Mouse (Mus musculus) stomach, embryonic 16.5 days (tissue): Measurements from ENCODE around the gene Cars2. TPM values are rescaled to one million over a fixed set of nuclear protein-coding genes. Genes with fewer than 3 reads are reported as not detected.

Experiments
- ATAC-seq: fragments of 200-750 bp; cut with Nextera tagmentation; 2 replicates; pipeline ENCODE4 v1.8.0; 2017; ENCODE audit warnings: moderate number of reproducible peaks, moderate TSS enrichment; ENCODE audit not compliant: insufficient read depth, low FRiP score
- H3K27ac ChIP-seq: fragments of 300-500 bp; sonication (generic); 2 replicates; pipeline ENCODE4 v1.5.1; 2014; ENCODE audit warnings: low read length
- H3K27me3 ChIP-seq: fragments of 300-500 bp; sonication (generic); 2 replicates; pipeline ENCODE4 v1.6.1; 2014; ENCODE audit warnings: low read length, control low read depth, mixed read lengths; ENCODE audit not compliant: control insufficient read depth, insufficient read depth
- H3K36me3 ChIP-seq: fragments of 300-500 bp; sonication (generic); 2 replicates; pipeline ENCODE4 v1.6.1; 2014; ENCODE audit warnings: low read length; ENCODE audit not compliant: control insufficient read depth, insufficient read depth
- H3K4me1 ChIP-seq: fragments of 300-500 bp; sonication (generic); 2 replicates; pipeline ENCODE4 v1.6.1; 2014; ENCODE audit warnings: low read length, control low read depth, mixed read lengths; ENCODE audit not compliant: control insufficient read depth, insufficient read depth
- H3K4me2 ChIP-seq: fragments of 300-500 bp; sonication (generic); 2 replicates; pipeline ENCODE4 v1.6.1; 2014; ENCODE audit warnings: low read depth, low read length, mixed read lengths
- H3K4me3 ChIP-seq: fragments of 300-500 bp; sonication (generic); replicated peaks from 2 replicates; pipeline ENCODE4 v1.5.1; 2014; ENCODE audit warnings: mild to moderate bottlenecking, low read length
- H3K9ac ChIP-seq: fragments of 300-500 bp; sonication (generic); 2 replicates; pipeline ENCODE4 v1.6.1; 2014; ENCODE audit warnings: low read length
- H3K9me3 ChIP-seq: fragments of 300-500 bp; sonication (generic); replicated peaks from 2 replicates; pipeline ENCODE4 v1.6.1; 2016; ENCODE audit warnings: low read length, control low read depth; ENCODE audit not compliant: control insufficient read depth
- WGBS: fragments of 180-500 bp; shearing (Covaris S2); extraction: QIAGEN DNeasy Blood & Tissue Kit; methylation state at CpG from one replicate; pipeline ENCODE4 v1.1.7; 2014; 5-methylcytosine and 5-hydroxymethylcytosine counted together
- polyA plus RNA-seq: library from polyadenylated mRNA; unstranded; fragments of >200 nt; fragmentation: Nextera tagmentation; extraction: Ambion mirVana; gene quantifications from 2 replicates; pipeline ENCODE4 v1.2.1, GENCODE M21; 2015

Cars2 gene
- polyA plus RNA-seq: 24.3 and 26.9 TPM in 2 replicates

DNA sequence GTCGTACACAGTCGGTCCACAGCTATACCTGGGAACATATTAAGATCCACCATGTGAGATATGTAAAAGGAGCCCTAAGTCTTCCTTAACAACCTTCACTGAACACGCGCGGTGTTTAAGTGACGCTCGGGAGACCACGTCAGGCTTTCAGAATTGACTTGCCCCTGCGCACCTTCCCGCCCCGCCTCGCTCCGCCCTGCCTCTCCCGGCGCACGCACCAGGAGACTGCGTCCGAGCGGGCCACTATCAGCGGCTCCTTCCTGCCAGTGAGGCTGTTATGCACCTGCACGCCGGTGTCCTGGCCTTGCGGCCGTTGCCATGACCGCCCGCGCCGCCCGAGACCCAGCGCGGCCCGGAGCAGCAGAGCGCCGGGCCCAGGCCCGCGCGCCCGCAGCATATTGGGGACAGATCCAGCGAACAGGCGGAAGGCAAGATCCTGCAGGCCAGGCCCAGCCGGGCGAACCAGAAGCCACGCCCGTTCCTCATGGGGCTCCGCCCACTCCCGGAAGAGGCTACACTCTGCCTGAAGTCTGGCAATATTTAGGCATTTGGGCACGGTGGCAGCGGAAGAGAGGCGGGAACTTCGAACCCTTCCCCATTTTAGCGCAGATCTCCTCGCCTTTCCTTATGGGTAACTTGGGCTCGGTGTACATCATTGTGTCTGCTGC, at the start of gene Cars2:
TSS of gene Cars2 (minus strand) at position 503 of the 668 bp plus-strand sequence.
- ATAC-seq: peak; percentile 81
- H3K4me2 ChIP-seq: peak within 1 kb of the TSS; percentile 64
- peak within 1 kb of the TSS; percentile 92 for H3K27ac ChIP-seq
- peak within 1 kb of the TSS; percentile 91 for H3K9ac ChIP-seq
- peak within 1 kb of the TSS; percentile 66 for H3K4me3 ChIP-seq
- no peaks in the 10 kb centered on the region for H3K9me3 ChIP-seq
- under 1% methylated on average over 53 of the region's 53 CpGs for WGBS
- H3K27me3 ChIP-seq: no peaks in the 10 kb centered on the region
- 0 out of 2 replicates have a peak, but pooled peaks cover 3% of the 10 kb centered on the region for H3K36me3 ChIP-seq
- H3K4me1 ChIP-seq: peaks cover 15% of the 10 kb centered on the region

DNA sequence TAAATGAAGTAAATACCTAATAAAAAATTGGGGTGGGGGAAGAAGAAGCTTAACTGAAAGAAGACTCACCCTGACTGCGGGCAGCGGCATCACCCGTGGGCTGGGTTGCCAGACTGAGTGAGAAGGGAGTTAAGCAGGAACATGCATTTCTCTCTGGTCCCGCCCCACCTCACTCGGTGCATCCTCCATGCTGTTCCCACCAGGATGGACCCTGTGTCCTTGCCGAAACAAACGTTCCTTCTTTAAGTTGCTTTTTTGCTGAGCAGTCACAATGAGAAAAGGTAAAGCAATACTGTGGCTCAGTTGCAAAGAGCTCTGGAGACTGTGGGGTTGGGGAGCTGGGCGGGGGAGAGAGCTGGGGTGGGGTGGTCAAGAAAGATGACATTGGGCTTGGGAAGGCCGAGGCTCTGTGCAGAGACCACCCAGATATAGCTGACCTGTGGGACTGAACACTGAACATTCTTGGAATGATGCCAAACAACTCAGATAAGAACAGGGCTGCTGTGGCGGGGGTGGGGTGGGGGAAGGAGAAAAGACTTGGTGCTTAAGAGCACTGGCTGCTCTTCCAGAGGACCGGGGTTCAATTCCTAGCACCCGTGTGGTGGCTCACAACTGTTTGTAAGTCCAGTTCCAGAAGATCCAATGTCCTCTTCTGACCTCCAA, 42.8 kb upstream of the Cars2 start:
- 0 out of 2 replicates have a peak, but pooled peaks have one; percentile 33 for ATAC-seq
- H3K4me2 ChIP-seq: no peak overlapping the region
- no peak overlapping the region for H3K27ac ChIP-seq
- H3K9ac ChIP-seq: no peak overlapping the region
- H3K9me3 ChIP-seq: no peaks in the 10 kb centered on the region
- H3K4me1 ChIP-seq: no peaks in the 10 kb centered on the region
- no peaks in the 10 kb centered on the region for H3K36me3 ChIP-seq
- no peak overlapping the region for H3K4me3 ChIP-seq
- WGBS: 59% methylated on average over 12 of the region's 12 CpGs
- no peaks in the 10 kb centered on the region for H3K27me3 ChIP-seq

DNA sequence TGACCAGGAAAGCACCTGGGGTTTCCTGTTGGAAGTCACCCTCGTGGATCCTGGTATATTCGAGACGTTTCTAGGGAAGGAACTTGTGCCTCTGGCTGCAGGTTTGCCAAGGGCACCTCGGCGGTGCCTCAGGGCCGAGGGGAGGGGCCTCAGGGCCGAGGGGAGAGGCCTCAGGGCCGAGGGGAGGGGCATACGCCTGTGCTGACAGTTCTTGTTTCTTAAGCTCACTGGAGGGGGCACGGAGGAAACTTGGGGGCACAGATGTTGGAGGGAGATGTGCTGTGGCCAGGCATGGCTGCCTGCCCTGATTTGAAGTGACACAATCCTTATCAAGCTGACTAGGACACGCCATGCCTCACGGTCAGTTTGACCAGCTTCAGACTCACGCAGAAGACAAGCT, 41.7 kb upstream of the Cars2 start:
- Histone ChIP-seq H3K4me2 (no peak overlapping the region), H3K9me3 (no peaks in the 10 kb centered on the region), H3K4me1 (no peaks in the 10 kb centered on the region), H3K36me3 (no peaks in the 10 kb centered on the region), H3K27me3 (no peaks in the 10 kb centered on the region), H3K4me3 (no peak overlapping the region), H3K27ac (no peak overlapping the region), H3K9ac (no peak overlapping the region)
- WGBS: 33% methylated on average over 13 of the region's 13 CpGs
- ATAC-seq: 0 out of 2 replicates have a peak, but pooled peaks have one; percentile 20

DNA sequence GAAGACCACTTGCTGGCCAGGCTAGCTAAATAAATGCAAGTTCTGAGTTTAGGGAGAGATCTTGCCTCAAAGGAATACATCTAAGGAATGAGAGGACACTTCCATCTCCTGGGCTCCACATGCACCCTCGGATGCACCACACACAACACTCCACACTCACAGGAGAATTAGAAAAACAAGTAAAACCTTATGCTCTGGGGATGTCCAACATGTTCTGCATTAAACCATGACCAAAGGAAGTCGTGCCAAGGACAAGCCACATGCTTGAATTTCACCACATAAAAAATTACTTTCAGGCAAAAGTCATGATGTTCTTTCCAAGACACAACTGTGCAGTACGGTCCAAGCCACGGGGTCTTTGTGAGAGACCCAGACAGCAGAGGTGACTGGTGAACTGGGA, 41.3 kb upstream of the Cars2 start:
- 87% methylated on average over 4 of the region's 4 CpGs for WGBS
- no peak for ATAC-seq

DNA sequence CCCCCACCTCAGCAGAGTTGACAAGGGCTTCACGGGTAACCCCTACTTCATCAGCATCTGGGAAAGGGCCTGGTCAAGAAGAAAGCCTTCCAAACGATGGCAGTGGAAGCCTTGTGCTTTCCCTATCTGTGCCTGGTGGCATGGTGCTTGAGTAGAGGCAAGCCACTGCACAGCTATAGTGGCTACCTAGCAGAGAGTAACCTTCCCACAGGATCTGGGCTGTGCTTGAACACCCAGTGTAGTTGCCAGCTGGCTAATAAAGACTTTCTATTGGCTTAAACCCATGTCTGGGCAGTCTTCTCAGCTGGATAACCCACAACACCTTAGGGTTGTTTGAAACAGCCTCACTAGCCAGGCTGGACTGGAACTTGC, 35.8 kb upstream of the Cars2 start:
- no peaks in the 10 kb centered on the region for H3K27me3 ChIP-seq
- no peaks in the 10 kb centered on the region for H3K4me1 ChIP-seq
- H3K9me3 ChIP-seq: no peaks in the 10 kb centered on the region
- H3K9ac ChIP-seq: no peak overlapping the region
- peak; percentile 15; the same call in 1 of the 2 replicates for ATAC-seq
- H3K36me3 ChIP-seq: no peaks in the 10 kb centered on the region
- peak overlapping the region; percentile 68; the same call in 1 of the 2 replicates for H3K27ac ChIP-seq
- WGBS: 44% methylated on average over 2 of the region's 2 CpGs
- H3K4me3 ChIP-seq: no peak overlapping the region
- no peak overlapping the region for H3K4me2 ChIP-seq

More for the DNA sequence above, 41.3 kb upstream of the Cars2 start:
- H3K4me1 ChIP-seq: no peaks in the 10 kb centered on the region
- H3K4me2 ChIP-seq: no peak overlapping the region
- H3K4me3 ChIP-seq: no peak overlapping the region
- no peaks in the 10 kb centered on the region for H3K27me3 ChIP-seq
- H3K9ac ChIP-seq: no peak overlapping the region
- no peak overlapping the region for H3K27ac ChIP-seq
- H3K36me3 ChIP-seq: no peaks in the 10 kb centered on the region
- H3K9me3 ChIP-seq: no peaks in the 10 kb centered on the region

DNA sequence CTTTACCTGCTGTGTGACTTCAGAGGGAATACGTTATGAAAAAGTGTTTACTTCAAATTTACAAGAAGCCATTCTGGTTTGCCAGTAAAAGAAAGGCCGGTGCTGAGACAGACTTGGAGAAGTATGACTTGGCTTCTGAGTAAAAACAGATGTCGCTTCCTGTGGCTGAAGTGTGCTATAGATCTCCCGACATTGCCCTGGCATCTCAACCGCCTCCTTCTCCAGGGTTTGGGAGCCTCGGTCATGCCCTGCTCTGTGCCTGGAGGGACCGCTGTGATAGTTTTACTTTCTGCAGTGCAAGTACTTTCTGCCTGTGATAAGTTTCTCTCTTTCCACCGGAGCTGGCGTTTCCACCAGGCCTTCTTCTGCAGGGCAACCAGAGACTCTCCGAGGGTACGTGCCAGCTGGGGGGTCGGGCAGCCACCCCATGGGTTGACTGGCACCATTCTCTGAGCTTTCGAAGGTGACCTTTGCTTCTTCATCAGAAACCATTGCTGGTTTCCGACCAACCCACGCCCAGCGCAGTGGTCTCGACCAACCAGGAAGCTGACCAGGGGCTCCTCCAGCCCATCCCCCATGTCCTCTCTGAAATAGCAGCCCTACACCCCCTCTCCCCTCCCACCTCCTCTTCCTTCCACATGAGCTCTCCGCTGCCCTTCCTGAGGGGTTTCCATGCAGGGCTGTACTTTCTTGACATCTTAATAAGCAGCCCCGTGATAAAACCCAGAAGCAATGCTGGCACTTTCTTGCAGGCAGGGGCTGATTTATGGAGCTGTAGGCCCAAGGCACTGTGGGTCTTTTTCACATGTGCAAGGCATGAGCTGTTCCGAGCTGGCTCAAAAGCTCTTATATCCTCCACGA, 35.2 kb upstream of the Cars2 start:
- WGBS: 59% methylated on average over 21 of the region's 21 CpGs
- Histone ChIP-seq H3K27me3 (no peaks in the 10 kb centered on the region), H3K36me3 (no peaks in the 10 kb centered on the region), H3K9me3 (no peaks in the 10 kb centered on the region), H3K4me2 (no peak overlapping the region; the same call in 1 of the 2 replicates), H3K4me3 (no peak overlapping the region), H3K9ac (peak overlapping the region; percentile 8; the same call in 1 of the 2 replicates), H3K27ac (peak overlapping the region; percentile 68), H3K4me1 (no peaks in the 10 kb centered on the region)
- ATAC-seq: peak; percentile 72; the same call in 1 of the 2 replicates

DNA sequence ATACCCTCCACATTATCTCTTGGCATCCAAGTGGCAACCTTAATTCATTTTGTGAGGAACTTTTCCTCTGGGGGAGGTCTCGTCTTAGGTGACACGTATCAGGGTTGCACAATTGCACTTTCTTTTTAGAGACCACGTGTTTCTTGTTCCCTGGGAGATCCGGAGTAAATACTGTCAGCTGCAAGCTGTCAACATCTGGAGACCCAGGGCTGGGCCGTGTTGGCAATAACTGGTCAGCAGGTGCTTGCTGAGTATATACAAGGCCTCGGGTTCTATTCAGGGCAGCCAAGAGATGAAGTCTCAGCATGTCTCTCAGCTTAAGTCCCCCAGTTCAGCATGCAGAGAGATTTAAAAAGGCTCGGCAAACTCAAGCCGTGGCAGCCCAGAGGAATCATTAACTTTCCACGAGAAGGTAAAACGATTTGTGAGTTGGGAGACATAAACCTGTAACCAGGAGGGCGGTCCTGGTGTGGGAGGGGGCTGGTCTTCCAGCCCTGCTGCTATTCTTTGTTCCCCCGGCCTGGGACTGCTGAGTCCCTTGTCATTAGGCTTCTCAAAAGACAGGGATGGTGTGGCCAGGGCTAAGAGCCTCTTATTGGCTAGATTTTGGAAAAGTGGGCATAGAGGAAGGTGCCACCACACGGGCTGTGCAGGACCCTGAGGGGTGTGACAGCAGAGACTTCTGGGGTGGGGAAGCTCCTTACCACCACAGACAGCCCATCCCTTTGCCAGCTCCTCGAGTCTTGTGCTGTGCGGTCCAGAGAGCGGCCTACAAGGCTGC, 25.2 kb upstream of the Cars2 start:
- Histone ChIP-seq H3K27ac (peak overlapping the region; percentile 52; the same call in 1 of the 2 replicates), H3K4me2 (0 out of 2 replicates have a peak overlapping the region, but pooled peaks have one; percentile 12), H3K9ac (peak overlapping the region; percentile 31; the same call in 1 of the 2 replicates), H3K27me3 (no peaks in the 10 kb centered on the region), H3K9me3 (no peaks in the 10 kb centered on the region), H3K36me3 (no peaks in the 10 kb centered on the region), H3K4me3 (no peak overlapping the region), H3K4me1 (peaks cover 14% of the 10 kb centered on the region; the same call in 1 of the 2 replicates)
- WGBS: 48% methylated on average over 16 of the region's 16 CpGs
- peak; percentile 70; the same call in 1 of the 2 replicates for ATAC-seq

DNA sequence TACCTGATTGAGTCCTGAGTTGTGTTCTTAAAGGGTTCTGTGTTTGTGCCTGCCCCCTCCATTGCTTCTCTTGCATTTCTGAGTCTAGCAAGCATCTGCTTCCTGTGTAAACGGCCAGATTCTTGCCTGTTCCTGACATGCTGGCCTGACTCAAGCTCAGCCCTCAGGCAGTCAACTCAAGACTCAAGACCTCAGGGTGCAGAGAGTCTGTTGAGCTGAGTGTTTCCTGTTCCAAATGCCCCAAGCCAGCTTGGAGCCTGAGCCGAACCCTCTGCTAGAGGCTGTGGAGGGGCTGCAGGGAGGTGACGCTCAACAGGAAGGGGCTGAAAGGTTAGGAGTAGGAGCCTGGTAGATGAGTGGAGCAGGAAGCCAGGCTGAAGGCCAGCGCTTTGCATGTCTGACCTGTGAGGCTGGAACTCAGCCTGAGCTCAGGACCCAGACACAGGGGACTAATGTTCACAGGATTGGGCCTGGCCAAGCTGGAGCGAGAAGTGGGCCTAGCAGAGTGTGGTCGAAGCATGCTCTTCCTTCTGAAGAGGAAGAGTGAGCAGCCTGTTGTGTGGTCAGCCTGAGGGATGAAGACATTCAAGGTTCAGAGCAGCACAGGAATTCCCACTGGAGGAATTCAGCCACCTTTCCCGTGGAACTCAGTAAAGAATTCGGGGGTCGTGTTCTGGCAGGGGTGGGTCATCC, 24.5 kb upstream of the Cars2 start:
- Histone ChIP-seq H3K4me2 (0 out of 2 replicates have a peak overlapping the region, but pooled peaks have one; percentile 12), H3K27me3 (no peaks in the 10 kb centered on the region), H3K9me3 (no peaks in the 10 kb centered on the region), H3K36me3 (no peaks in the 10 kb centered on the region), H3K4me3 (no peak overlapping the region), H3K4me1 (peaks cover 14% of the 10 kb centered on the region; the same call in 1 of the 2 replicates), H3K9ac (peak overlapping the region; percentile 26; the same call in 1 of the 2 replicates), H3K27ac (peak overlapping the region; percentile 52)
- 55% methylated on average over 9 of the region's 9 CpGs for WGBS
- ATAC-seq: peak; percentile 41; the same call in 1 of the 2 replicates
